Mouse (Mus musculus) hindbrain, embryonic 16.5 days (tissue): ENCODE data around the gene Terb1. TPM values are rescaled to one million over a fixed set of nuclear protein-coding genes. Genes with fewer than 3 reads are reported as not detected.

ENCODE experiments used
- ATAC-seq: fragments of 200-750 bp; cut with Nextera tagmentation; 2 replicates; pipeline ENCODE4 v1.8.0; 2017; ENCODE audit warnings: moderate TSS enrichment, moderate library complexity
- H3K27ac ChIP-seq: fragments of 300-500 bp; sonication (generic); 2 replicates; pipeline ENCODE4 v1.5.1; 2014; ENCODE audit warnings: low read depth, mild to moderate bottlenecking, control low read depth, low read length, moderate library complexity
- H3K27me3 ChIP-seq: fragments of 300-500 bp; sonication (generic); replicated peaks from 2 replicates; pipeline ENCODE4 v1.6.1; 2014; ENCODE audit warnings: low read length; ENCODE audit not compliant: control insufficient read depth, insufficient read depth
- H3K36me3 ChIP-seq: fragments of 300-500 bp; sonication (generic); 2 replicates; pipeline ENCODE4 v1.6.1; 2014; ENCODE audit warnings: mild to moderate bottlenecking, low read length, moderate library complexity, mixed read lengths; ENCODE audit not compliant: control insufficient read depth, insufficient read depth
- H3K4me1 ChIP-seq: fragments of 300-500 bp; sonication (generic); 2 replicates; pipeline ENCODE4 v1.6.1; 2014; ENCODE audit warnings: low read depth, low read length; ENCODE audit not compliant: control insufficient read depth, insufficient read depth
- H3K4me2 ChIP-seq: fragments of 300-500 bp; sonication (generic); 2 replicates; pipeline ENCODE4 v1.6.1; 2014; ENCODE audit warnings: mild to moderate bottlenecking, low read length, control low read depth, moderate library complexity
- H3K4me3 ChIP-seq: fragments of 300-500 bp; sonication (generic); 2 replicates; pipeline ENCODE4 v1.5.1; 2014; ENCODE audit warnings: mild to moderate bottlenecking, low read length, control low read depth, moderate library complexity
- H3K9ac ChIP-seq: fragments of 300-500 bp; sonication (generic); 2 replicates; pipeline ENCODE4 v1.6.1; 2014; ENCODE audit warnings: low read depth, mild to moderate bottlenecking, control low read depth, low read length, moderate library complexity
- H3K9me3 ChIP-seq: fragments of 300-500 bp; sonication (generic); 2 replicates; pipeline ENCODE4 v1.6.1; 2014; ENCODE audit warnings: mild to moderate bottlenecking, low read length, moderate library complexity; ENCODE audit not compliant: control insufficient read depth
- WGBS: fragments of 180-500 bp; shearing (Covaris S2); extraction: QIAGEN DNeasy Blood & Tissue Kit; methylation state at CpG from one replicate; pipeline ENCODE4 v1.1.7; 2014; 5-methylcytosine and 5-hydroxymethylcytosine counted together
- polyA plus RNA-seq: library from polyadenylated mRNA; unstranded; fragments of >200 nt; fragmentation: Nextera tagmentation; extraction: Ambion mirVana; gene quantifications from 2 replicates; pipeline ENCODE4 v1.2.1, GENCODE M21; 2015

Terb1 gene
- 0.70 and 0.90 TPM in 2 replicates for polyA plus RNA-seq

DNA sequence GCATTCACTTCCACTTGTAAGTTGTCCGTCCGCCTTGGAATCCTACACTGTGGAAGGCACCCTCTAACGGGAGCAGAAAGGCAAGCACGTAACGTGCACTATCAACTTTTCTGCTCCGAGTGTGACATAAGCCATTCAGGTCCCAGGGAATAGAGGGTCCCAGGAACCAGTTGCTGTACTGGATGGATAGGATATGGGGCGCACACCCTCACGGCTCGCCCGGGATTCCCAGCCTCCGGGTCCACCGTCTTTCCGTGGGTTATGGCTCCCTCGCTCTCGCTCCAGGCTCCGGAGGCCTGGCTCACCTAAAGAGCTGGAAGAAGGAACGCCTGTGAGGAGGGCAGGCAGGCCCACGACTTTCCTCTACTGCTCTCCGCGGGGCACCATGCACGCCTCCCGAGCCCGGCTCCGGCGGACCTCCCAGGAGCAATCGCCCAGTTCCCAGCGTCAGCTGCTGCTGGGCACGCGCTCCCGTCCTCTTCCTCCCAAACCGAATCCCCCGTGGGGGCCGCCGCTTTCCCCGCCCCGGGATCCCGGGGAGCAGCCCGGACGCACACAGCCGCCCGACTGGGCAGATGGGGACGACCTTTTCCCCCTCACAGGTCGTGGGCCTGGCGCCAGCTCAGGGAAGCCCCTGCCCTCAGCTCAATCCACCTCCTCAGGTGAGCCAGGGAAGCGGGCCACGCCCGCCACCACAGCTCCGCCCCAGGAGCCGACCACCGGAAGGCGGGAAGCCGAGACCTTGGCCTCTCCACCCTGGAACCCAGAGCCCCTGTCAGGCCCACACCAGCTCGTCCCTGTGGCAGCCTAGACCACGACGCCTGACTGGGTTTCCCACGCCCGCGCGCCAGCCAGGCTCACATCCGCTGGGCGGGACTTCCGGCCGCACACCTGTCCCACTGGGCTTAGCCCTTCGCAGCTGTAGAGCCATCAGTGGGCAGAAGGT is at the start of gene Terb1:
Gene Terb1 (minus strand): TSS at position 850 of the 946 bp plus-strand sequence.
- Histone ChIP-seq H3K27me3 (no peaks in the 10 kb centered on the region), H3K27ac (peak within 1 kb of the TSS; percentile 11; the same call in 1 of the 2 replicates), H3K9ac (peak within 1 kb of the TSS; percentile 86), H3K9me3 (no peaks in the 10 kb centered on the region), H3K4me1 (peaks cover 3% of the 10 kb centered on the region), H3K36me3 (peaks cover 10% of the 10 kb centered on the region), H3K4me3 (peak within 1 kb of the TSS; percentile 63), H3K4me2 (peak within 1 kb of the TSS; percentile 100)
- ATAC-seq, result peak; percentile 90
- 2% methylated on average over 64 of the region's 64 CpGs for WGBS

DNA sequence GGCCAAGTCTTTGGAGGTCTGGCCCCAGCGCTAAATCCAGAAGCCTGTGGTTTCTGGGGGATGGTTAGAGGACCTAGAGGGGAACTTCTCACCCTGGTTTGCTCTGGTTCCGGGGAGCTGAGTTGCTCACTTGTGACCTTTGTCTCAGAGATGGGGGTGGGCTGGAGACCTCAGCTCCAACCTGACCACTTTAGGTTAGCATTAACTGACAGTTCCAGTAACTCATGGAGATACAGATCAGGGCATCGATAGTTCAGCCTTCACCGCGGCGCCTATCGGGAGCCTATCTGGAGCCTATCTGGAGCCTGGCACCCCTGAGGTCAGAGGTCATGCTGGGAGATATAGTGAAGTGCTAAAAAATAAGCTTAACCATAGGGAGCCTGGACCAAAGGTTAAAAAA is 47.5 kb upstream of the Terb1 start:
- H3K4me1 ChIP-seq, result no peaks in the 10 kb centered on the region
- H3K27ac ChIP-seq, result no peak overlapping the region
- no peak for ATAC-seq
- H3K9ac ChIP-seq, result no peak overlapping the region
- H3K4me2 ChIP-seq, result no peak overlapping the region
- H3K4me3 ChIP-seq, result no peak overlapping the region
- no peaks in the 10 kb centered on the region for H3K9me3 ChIP-seq
- H3K36me3 ChIP-seq, result no peaks in the 10 kb centered on the region
- no peaks in the 10 kb centered on the region for H3K27me3 ChIP-seq
- 89% methylated on average over 7 of the region's 7 CpGs for WGBS

GRCm38 (mm10) chr8:104555191-104555590 is 45.5 kb upstream of the Terb1 start:
- WGBS, result 89% methylated on average over 4 of the region's 4 CpGs
- Histone ChIP-seq H3K27me3 (no peaks in the 10 kb centered on the region), H3K36me3 (no peaks in the 10 kb centered on the region), H3K27ac (no peak overlapping the region), H3K4me2 (no peak overlapping the region), H3K9ac (no peak overlapping the region), H3K9me3 (no peaks in the 10 kb centered on the region), H3K4me3 (no peak overlapping the region), H3K4me1 (no peaks in the 10 kb centered on the region)
- no peak for ATAC-seq

DNA sequence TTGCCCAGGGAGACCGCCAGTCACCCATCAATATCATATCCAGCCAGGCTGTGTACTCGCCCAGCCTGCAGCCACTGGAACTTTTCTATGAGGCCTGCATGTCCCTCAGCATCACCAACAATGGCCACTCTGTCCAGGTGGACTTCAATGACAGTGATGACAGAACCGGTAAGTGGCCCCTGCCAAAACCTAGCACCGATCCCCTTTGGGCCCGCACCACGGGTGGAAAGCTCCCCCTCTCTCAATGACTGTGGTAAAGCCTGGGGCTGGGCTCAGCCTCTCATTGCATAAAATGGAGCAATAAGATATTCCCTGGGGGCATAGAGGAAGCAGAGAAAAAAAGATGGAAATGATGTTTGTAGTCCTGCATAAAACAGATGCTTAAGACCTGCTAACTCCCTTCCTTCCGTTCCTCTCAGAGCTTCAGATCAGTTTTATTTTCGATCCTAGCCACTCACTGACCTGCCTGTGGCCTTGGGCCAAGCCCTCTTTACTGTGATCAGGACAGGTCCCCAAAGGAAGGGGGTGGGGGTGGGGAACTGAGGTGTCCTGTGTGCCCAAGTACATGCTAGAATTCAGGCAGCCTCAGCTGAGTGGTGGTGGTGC is 33.8 kb upstream of the Terb1 start:
- Histone ChIP-seq H3K4me1 (peaks cover 17% of the 10 kb centered on the region), H3K4me2 (no peak overlapping the region), H3K27ac (no peak overlapping the region), H3K4me3 (no peak overlapping the region), H3K9me3 (no peaks in the 10 kb centered on the region), H3K36me3 (no peaks in the 10 kb centered on the region), H3K9ac (no peak overlapping the region), H3K27me3 (peaks cover 33% of the 10 kb centered on the region)
- 86% methylated on average over 8 of the region's 8 CpGs for WGBS
- no peak for ATAC-seq

- Histone ChIP-seq H3K27me3 (peaks cover 33% of the 10 kb centered on the region), H3K4me1 (peaks cover 17% of the 10 kb centered on the region), H3K9ac (no peak overlapping the region; the same call in 1 of the 2 replicates), H3K9me3 (no peaks in the 10 kb centered on the region), H3K27ac (no peak overlapping the region), H3K4me2 (0 out of 2 replicates have a peak overlapping the region, but pooled peaks have one; percentile 10), H3K4me3 (no peak overlapping the region), H3K36me3 (no peaks in the 10 kb centered on the region)
- no peak for ATAC-seq
- WGBS, result 8% methylated on average over 11 of the region's 11 CpGs
Measured at GRCm38 (mm10) chr8:104542160-104542559, 32.5 kb upstream of the Terb1 start.

GRCm38 (mm10) chr8:104541515-104541880 is 31.8 kb upstream of the Terb1 start:
- Histone ChIP-seq H3K4me2 (peak overlapping the region; percentile 100), H3K4me1 (peaks cover 17% of the 10 kb centered on the region), H3K27me3 (peaks cover 33% of the 10 kb centered on the region), H3K9me3 (no peaks in the 10 kb centered on the region), H3K9ac (no peak overlapping the region), H3K4me3 (peak overlapping the region; percentile 63), H3K27ac (no peak overlapping the region), H3K36me3 (no peaks in the 10 kb centered on the region)
- 0 out of 2 replicates have a peak, but pooled peaks have one; percentile 4 for ATAC-seq
- WGBS, result 8% methylated on average over 8 of the region's 8 CpGs

DNA sequence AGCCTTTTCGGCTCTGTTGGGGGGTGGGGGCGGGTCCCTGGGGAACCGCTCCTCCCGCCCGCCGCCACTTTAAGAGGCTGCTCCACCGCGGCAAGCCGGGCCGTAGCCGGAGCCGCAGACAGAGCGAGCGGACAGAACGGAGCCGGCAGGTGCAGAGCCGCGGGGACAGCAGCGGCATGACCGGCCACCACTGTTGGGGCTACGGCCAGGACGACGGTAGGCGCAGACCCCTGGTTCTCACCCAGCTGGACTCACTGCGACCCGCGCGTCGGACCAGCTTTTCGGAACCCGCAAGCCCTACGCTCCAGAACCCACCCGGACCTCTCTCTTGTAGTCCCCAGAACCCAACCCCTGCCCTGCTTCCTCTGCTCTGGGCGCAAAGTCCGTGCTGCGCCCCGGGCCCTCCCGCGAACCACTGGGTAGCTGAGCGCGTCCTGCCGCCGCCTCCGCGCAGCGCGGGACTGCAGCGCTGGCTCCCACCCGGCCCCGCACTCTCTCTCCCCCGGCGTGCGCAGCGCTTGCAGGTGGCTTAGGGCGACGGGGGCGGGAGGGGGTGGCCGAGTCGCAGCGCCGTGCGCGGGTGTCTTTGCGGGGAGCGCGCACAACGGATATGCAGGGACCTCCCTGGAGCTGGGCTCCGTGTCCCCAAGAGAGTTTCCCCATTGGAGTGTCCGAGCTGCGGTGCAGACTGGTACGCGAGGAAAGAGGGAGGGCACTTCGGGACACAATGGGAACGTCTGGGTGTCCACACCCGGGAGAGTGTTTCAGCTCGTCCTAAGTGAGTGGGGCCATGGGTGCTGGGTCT is 31.2 kb upstream of the Terb1 start:
- no peaks in the 10 kb centered on the region for H3K9me3 ChIP-seq
- H3K4me3 ChIP-seq, result peak overlapping the region; percentile 63
- ATAC-seq, result peak; percentile 63
- under 1% methylated on average over 62 of the region's 76 CpGs for WGBS
- H3K4me2 ChIP-seq, result peak overlapping the region; percentile 100
- H3K36me3 ChIP-seq, result no peaks in the 10 kb centered on the region
- no peak overlapping the region for H3K27ac ChIP-seq
- H3K4me1 ChIP-seq, result peaks cover 17% of the 10 kb centered on the region
- H3K27me3 ChIP-seq, result peaks cover 33% of the 10 kb centered on the region
- H3K9ac ChIP-seq, result peak overlapping the region; percentile 65

GRCm38 (mm10) chr8:104540238-104540637 is 30.5 kb upstream of the Terb1 start:
- H3K4me2 ChIP-seq, result peak overlapping the region; percentile 100
- 40% methylated on average over 7 of the region's 7 CpGs for WGBS
- peak overlapping the region; percentile 65 for H3K9ac ChIP-seq
- H3K27ac ChIP-seq, result no peak overlapping the region
- H3K27me3 ChIP-seq, result peaks cover 33% of the 10 kb centered on the region
- no peaks in the 10 kb centered on the region for H3K36me3 ChIP-seq
- no peaks in the 10 kb centered on the region for H3K9me3 ChIP-seq
- peaks cover 17% of the 10 kb centered on the region for H3K4me1 ChIP-seq
- peak overlapping the region; percentile 63 for H3K4me3 ChIP-seq
- no peak for ATAC-seq
